Mouse (Mus musculus) embryonic facial prominence, embryonic 11.5 days (tissue): ENCODE results near the gene 1700001C19Rik. TPM values are rescaled to one million over a fixed set of nuclear protein-coding genes. Genes with fewer than 3 reads are reported as not detected.

Experiments
- ATAC-seq: fragments of 200-750 bp; cut with Nextera tagmentation; replicated peaks from 2 replicates; pipeline ENCODE4 v1.8.0; 2017; ENCODE audit warnings: low read depth; ENCODE audit not compliant: insufficient number of reproducible peaks, low FRiP score, low TSS enrichment
- DNase-seq: peaks from one replicate; pipeline ENCODE4 v3.0.0-alpha.2; 2015; ENCODE audit warnings: low spot score
- H3K27ac ChIP-seq: fragments of 300-500 bp; sonication (generic); replicated peaks from 2 replicates; pipeline ENCODE4 v1.5.1; 2014; ENCODE audit warnings: mild to moderate bottlenecking, low read depth, low read length, control low read depth
- H3K27me3 ChIP-seq: fragments of 300-500 bp; sonication (generic); 2 replicates; pipeline ENCODE4 v1.6.1; 2014; ENCODE audit warnings: mild to moderate bottlenecking, low read length, moderate library complexity, mixed read lengths; ENCODE audit not compliant: control insufficient read depth, insufficient read depth
- H3K36me3 ChIP-seq: fragments of 300-500 bp; sonication (generic); replicated peaks from 2 replicates; pipeline ENCODE4 v1.6.1; 2014; ENCODE audit warnings: low read depth, mild to moderate bottlenecking, low read length, moderate library complexity, mixed read lengths; ENCODE audit not compliant: control insufficient read depth, insufficient read depth
- H3K4me1 ChIP-seq: fragments of 300-500 bp; sonication (generic); 2 replicates; pipeline ENCODE4 v1.6.1; 2014; ENCODE audit warnings: low read length, mixed read lengths; ENCODE audit not compliant: control insufficient read depth, insufficient read depth
- H3K4me2 ChIP-seq: fragments of 300-500 bp; sonication (generic); 2 replicates; pipeline ENCODE4 v1.6.1; 2014; ENCODE audit warnings: low read depth, mild to moderate bottlenecking, control low read depth, low read length, moderate library complexity
- H3K4me3 ChIP-seq: fragments of 300-500 bp; sonication (generic); 2 replicates; pipeline ENCODE4 v1.5.1; 2014; ENCODE audit warnings: low read depth, low read length, control low read depth
- H3K9ac ChIP-seq: fragments of 300-500 bp; sonication (generic); replicated peaks from 2 replicates; pipeline ENCODE4 v1.6.1; 2014; ENCODE audit warnings: mild to moderate bottlenecking, control low read depth, low read length
- H3K9me3 ChIP-seq: fragments of 300-500 bp; sonication (generic); replicated peaks from 2 replicates; pipeline ENCODE4 v1.6.1; 2016; ENCODE audit warnings: mild to moderate bottlenecking, low read length, inconsistent platforms, mixed read lengths; ENCODE audit not compliant: control insufficient read depth
- WGBS: fragments of 180-500 bp; shearing (Covaris S2); extraction: QIAGEN DNeasy Blood & Tissue Kit; methylation state at CpG from one replicate; pipeline ENCODE4 v1.1.7; 2014; 5-methylcytosine and 5-hydroxymethylcytosine counted together
- polyA plus RNA-seq: library from polyadenylated mRNA; unstranded; fragments of >200 nt; fragmentation: Nextera tagmentation; extraction: Ambion mirVana; gene quantifications from 2 replicates; pipeline ENCODE4 v1.2.1, GENCODE M21; 2014

The 1700001C19Rik gene
- polyA plus RNA-seq, 1 experiment from 2014 or later = 0.25 TPM

GRCm38 (mm10) chr17:47458936-47459335 lies 21.8 kb upstream of the 1700001C19Rik start:
- no peaks in the 10 kb centered on the region for H3K27me3 ChIP-seq
- no peak overlapping the region for H3K4me2 ChIP-seq
- no peak overlapping the region for H3K4me3 ChIP-seq
- H3K36me3 ChIP-seq = no peaks in the 10 kb centered on the region
- no peak overlapping the region for H3K27ac ChIP-seq
- DNase-seq = no peak
- no peak overlapping the region for H3K9ac ChIP-seq
- no peak for ATAC-seq
- H3K9me3 ChIP-seq = no peaks in the 10 kb centered on the region
- H3K4me1 ChIP-seq = no peaks in the 10 kb centered on the region
- 92% methylated on average over 2 of the region's 2 CpGs for WGBS

- Histone ChIP-seq H3K36me3 (no peaks in the 10 kb centered on the region), H3K27ac (no peak overlapping the region), H3K27me3 (no peaks in the 10 kb centered on the region), H3K9me3 (no peaks in the 10 kb centered on the region), H3K4me1 (no peaks in the 10 kb centered on the region), H3K9ac (no peak overlapping the region), H3K4me2 (no peak overlapping the region), H3K4me3 (no peak overlapping the region)
- 85% methylated on average over 13 of the region's 13 CpGs for WGBS
- no peak for ATAC-seq
- no peak for DNase-seq
Observed at GRCm38 (mm10) chr17:47458310-47458709, 21.1 kb upstream of the 1700001C19Rik start.

GRCm38 (mm10) chr17:47454675-47455074 lies 17.5 kb upstream of the 1700001C19Rik start:
- no peak for ATAC-seq
- H3K4me3 ChIP-seq = no peak overlapping the region
- 86% methylated on average over 8 of the region's 8 CpGs for WGBS

GRCm38 (mm10) chr17:47452886-47453285 lies 15.7 kb upstream of the 1700001C19Rik start:
- Histone ChIP-seq H3K27ac (no peak overlapping the region), H3K4me1 (peaks cover 2% of the 10 kb centered on the region), H3K4me2 (no peak overlapping the region), H3K4me3 (no peak overlapping the region), H3K27me3 (no peaks in the 10 kb centered on the region), H3K36me3 (no peaks in the 10 kb centered on the region), H3K9ac (no peak overlapping the region; the same call in 1 of the 2 replicates), H3K9me3 (no peaks in the 10 kb centered on the region)
- WGBS = 51% methylated on average over 7 of the region's 7 CpGs
- DNase-seq = no peak
- ATAC-seq = no peak

More at GRCm38 (mm10) chr17:47454675-47455074, 17.5 kb upstream of the 1700001C19Rik start:
- Histone ChIP-seq H3K27me3 (no peaks in the 10 kb centered on the region), H3K27ac (no peak overlapping the region), H3K9me3 (no peaks in the 10 kb centered on the region), H3K4me1 (peaks cover 2% of the 10 kb centered on the region; the same call in 1 of the 2 replicates), H3K9ac (no peak overlapping the region), H3K36me3 (no peaks in the 10 kb centered on the region), H3K4me2 (no peak overlapping the region)
- no peak for DNase-seq

- 78% methylated on average over 12 of the region's 12 CpGs for WGBS
- Histone ChIP-seq H3K4me1 (peaks cover 2% of the 10 kb centered on the region), H3K36me3 (no peaks in the 10 kb centered on the region), H3K4me2 (no peak overlapping the region), H3K4me3 (no peak overlapping the region), H3K9ac (no peak overlapping the region), H3K27me3 (no peaks in the 10 kb centered on the region), H3K9me3 (no peaks in the 10 kb centered on the region), H3K27ac (no peak overlapping the region)
- DNase-seq (no peak), ATAC-seq (no peak)
Observed at GRCm38 (mm10) chr17:47450880-47451565, 13.8 kb upstream of the 1700001C19Rik start.

- Histone ChIP-seq H3K4me3 (no peak overlapping the region), H3K4me2 (no peak overlapping the region), H3K9me3 (no peaks in the 10 kb centered on the region), H3K27ac (no peak overlapping the region), H3K27me3 (no peaks in the 10 kb centered on the region), H3K36me3 (no peaks in the 10 kb centered on the region), H3K4me1 (peaks cover 2% of the 10 kb centered on the region), H3K9ac (no peak overlapping the region)
- 33% methylated on average over 7 of the region's 7 CpGs for WGBS
- ATAC-seq = 0 out of 2 replicates have a peak, but pooled peaks have one; percentile 41
- no peak for DNase-seq
Observed at GRCm38 (mm10) chr17:47450239-47450638, 13.1 kb upstream of the 1700001C19Rik start.

- 58% methylated on average over 5 of the region's 5 CpGs for WGBS
- ATAC-seq = no peak
- H3K27ac ChIP-seq = no peak overlapping the region
Observed at GRCm38 (mm10) chr17:47449432-47449831, 12.3 kb upstream of the 1700001C19Rik start.

GRCm38 (mm10) chr17:47448523-47449372 lies 11.6 kb upstream of the 1700001C19Rik start:
- H3K36me3 ChIP-seq = no peaks in the 10 kb centered on the region
- WGBS = 33% methylated on average over 8 of the region's 8 CpGs
- no peaks in the 10 kb centered on the region for H3K9me3 ChIP-seq
- ATAC-seq (no peak), DNase-seq (no peak)
- H3K9ac ChIP-seq = no peak overlapping the region
- H3K4me2 ChIP-seq = no peak overlapping the region
- H3K27me3 ChIP-seq = no peaks in the 10 kb centered on the region
- no peak overlapping the region for H3K4me3 ChIP-seq
- H3K4me1 ChIP-seq = peaks cover 2% of the 10 kb centered on the region
- H3K27ac ChIP-seq = no peak overlapping the region

More at GRCm38 (mm10) chr17:47449432-47449831, 12.3 kb upstream of the 1700001C19Rik start:
- no peak overlapping the region for H3K4me2 ChIP-seq
- DNase-seq = no peak
- H3K9me3 ChIP-seq = no peaks in the 10 kb centered on the region
- H3K27me3 ChIP-seq = no peaks in the 10 kb centered on the region
- H3K9ac ChIP-seq = no peak overlapping the region
- H3K4me1 ChIP-seq = peaks cover 2% of the 10 kb centered on the region
- H3K36me3 ChIP-seq = no peaks in the 10 kb centered on the region
- no peak overlapping the region for H3K4me3 ChIP-seq
